Mouse (Mus musculus) adipocyte (in vitro differentiated cells): ENCODE data around the gene Slc23a3.

Experiments
- DNase-seq: peaks from one replicate; pipeline ENCODE4 v3.0.0-alpha.2; 2016; ENCODE audit warnings: low spot score

Slc23a3 gene

DNA sequence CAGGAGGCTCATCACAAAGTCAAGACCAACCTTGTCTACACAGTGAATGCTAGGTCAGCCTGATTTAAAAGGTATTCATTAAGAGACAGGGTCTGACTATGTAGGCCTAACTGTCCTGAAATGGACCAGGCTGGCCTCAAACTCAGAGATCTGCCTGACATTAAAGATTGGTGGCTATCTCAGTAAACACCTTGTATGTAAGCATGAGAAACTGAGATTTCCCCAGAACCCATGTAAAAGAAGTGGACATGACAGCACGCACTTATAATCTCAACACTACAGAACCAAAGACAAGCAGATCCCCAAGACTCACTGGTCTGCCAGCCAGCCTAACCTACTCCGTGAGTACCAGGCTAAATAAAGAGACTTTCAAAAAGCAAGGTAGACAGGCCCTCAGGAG, 4.8 kb upstream of the Slc23a3 start:
- DNase-seq = no peak

GRCm38 (mm10) chr1:75136730-75137129, 3.0 kb upstream of the Slc23a3 start:
- no peak for DNase-seq

DNA sequence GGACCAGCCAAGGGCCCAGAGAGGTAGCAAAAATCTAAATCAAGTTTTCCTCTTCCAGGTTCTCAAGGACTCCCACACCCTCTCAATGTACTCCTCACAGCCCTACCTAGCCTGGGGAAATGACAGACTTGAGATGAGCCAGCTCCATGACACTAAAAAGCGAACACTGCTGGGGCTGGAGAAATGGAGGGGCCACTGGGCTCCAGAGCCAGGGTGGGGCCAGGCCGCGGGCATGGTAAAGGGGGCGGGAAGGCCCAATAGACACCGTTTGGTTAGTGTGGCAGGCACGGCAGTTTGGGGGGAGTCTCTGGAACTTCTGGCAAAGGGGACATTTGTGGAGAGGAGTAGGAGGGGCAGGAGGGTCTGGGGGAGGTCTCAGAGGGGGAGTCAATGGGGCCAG, 2.6 kb upstream of the Slc23a3 start:
- DNase-seq = no peak

DNA sequence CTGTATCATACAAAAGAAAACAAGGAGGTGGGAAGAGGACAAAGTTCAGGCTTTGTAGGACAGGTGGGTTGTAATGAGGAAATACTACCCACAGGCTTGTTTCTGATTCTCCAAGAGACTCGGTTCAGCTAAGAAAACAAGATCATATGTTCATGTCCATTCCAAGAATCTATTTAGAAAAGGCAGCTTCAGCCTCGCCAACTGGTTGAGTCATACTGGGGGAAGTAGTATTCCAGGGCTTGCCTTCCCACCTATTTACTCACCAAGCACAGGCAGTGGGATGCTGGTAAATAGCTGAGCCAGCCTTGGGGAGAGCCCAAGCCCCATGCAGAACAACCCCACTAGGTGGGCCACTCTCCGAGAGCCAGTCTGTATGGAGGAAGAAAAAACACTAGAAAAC, 5.0 kb downstream of the Slc23a3 start:
- DNase-seq = peak; percentile 38

GRCm38 (mm10) chr1:75125418-75125817, 8.3 kb downstream of the Slc23a3 start:
- no peak for DNase-seq

DNA sequence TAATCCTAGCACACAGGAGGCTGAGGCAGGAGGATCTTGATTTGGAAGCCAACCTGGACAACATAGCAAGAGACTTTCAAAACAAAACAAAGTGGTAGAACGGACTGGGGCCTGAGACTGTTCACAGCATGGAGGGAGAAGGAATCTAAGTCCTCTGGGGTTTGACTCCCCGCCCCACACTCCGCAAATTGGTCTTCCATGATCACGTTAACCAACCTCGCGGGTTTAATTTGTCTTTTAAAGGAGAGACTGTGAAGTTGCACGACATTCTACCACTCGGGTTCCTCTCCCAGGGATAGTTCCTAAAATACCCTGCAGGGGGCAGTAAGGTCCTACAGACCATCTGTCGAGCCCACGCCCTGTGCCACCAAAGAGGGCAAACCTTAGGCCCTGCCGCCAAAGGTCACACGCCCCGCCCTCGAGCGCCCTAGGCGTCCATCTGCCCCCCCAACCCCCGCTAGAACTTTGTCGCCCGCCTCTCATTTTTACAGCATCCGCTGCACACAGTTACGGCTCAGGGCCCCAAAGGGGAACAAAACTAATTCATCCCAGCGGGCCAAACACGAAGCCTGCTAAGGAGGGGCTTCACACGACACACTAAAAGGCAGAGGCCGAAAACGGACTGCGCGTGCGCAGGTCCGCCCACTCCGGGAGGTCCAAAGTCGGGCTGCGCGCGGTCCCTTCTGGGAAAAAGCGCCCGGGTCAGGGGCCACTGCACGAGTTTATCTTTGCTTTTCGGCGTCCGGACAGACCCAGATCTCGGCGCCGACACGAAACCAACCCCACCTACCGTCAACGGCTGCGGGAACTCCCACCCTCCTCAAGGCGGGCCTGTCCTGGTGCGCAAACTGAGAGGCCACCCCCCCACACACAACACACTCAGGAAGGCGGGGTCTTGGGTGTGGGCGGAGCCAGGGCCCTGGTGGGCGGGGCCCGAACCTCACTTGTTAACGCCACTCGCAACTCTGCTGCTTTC, 9.1 kb downstream of the Slc23a3 start, which contains the start of gene Nhej1:
Nhej1 (minus strand) TSS at position 855 of the 976 bp plus-strand sequence.
- peak; percentile 98 for DNase-seq

DNA sequence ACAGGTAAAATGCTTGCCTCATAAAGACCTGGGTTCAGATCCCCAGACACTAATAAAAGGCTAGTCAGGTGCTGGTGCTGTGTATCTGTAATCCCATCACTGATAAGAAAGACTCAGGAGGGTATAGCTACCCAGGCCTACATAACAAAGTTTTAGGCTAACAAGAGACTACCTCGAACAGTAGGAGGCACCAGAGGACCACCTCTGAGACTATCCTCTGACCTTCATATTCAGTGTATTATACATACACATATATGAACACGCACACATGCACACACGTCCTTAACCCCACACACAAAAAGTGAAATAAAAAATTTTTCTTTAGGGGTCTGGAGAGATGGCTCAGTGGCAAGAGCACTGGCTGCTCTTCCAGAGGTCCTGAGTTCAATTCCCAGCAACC, 11.5 kb downstream of the Slc23a3 start:
- DNase-seq = no peak
